Mouse (Mus musculus): ENCODE data around the gene Gm14692. TPM values are rescaled to one million over a fixed set of nuclear protein-coding genes. Genes with fewer than 3 reads are reported as not detected.
"Not testable (repeated sequence)": the region's sequence is repeated elsewhere in the genome, so short reads cannot be mapped to it uniquely, and the experiment has no call there.

The Gm14692 gene
- not detected in 2 replicates for polyA plus RNA-seq (2011; ENCODE audit: insufficient read depth, insufficient read length, low replicate concordance, missing spikeins)

DNA sequence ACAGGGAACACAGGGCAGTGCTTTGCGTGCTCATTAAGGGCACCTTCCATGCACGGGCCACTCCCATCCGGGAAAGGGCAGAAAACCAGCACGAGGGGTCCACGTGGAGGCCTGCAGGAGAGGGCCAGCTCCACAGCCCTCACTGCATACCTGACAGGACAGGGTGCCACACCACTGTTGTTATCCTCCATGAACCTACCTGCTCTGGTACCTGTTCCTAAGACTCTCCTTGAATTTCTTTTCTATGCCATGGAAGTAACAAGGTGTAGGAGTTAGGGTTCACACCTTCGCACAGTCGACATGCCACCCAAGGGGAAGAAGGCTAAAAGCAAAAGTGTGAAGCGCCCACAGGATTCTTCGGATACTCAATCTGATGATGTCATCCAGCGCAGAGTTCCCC is at the start of gene Gm14692:
TSS of gene Gm14692 (plus strand) at position 301 of the 400 bp plus-strand sequence.
- WGBS: 87% methylated on average over 5 of the region's 10 CpGs

DNA sequence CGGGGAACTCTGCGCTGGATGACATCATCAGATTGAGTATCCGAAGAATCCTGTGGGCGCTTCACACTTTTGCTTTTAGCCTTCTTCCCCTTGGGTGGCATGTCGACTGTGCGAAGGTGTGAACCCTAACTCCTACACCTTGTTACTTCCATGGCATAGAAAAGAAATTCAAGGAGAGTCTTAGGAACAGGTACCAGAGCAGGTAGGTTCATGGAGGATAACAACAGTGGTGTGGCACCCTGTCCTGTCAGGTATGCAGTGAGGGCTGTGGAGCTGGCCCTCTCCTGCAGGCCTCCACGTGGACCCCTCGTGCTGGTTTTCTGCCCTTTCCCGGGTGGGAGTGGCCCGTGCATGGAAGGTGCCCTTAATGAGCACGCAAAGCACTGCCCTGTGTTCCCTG is 2.0 kb upstream of the Gm14692 start, which contains the start of gene Gm1140:
TSS of gene Gm1140 (minus strand) at position 101 of the 400 bp plus-strand sequence.
- H3K27ac ChIP-seq (ENCODE audit: control insufficient read depth, insufficient read depth, low read depth, low read length, poor library complexity); H3K4me3 ChIP-seq (replicated peaks; ENCODE audit: control insufficient read depth, low read depth, low read length); H3K4me1 ChIP-seq (ENCODE audit: control insufficient read depth, insufficient read depth, low read length): not testable (repeated sequence)
- WGBS: 83% methylated on average over 1 of the region's 11 CpGs

More for the DNA sequence above, at the start of gene Gm14692:
- H3K4me1 ChIP-seq (ENCODE audit: control insufficient read depth, insufficient read depth, low read length); H3K27ac ChIP-seq (ENCODE audit: control insufficient read depth, insufficient read depth, low read depth, low read length, poor library complexity); H3K4me3 ChIP-seq (replicated peaks; ENCODE audit: control insufficient read depth, low read depth, low read length): not testable (repeated sequence)

Other genes starting within 250 kb of the Gm14692 start
- gene Gm1140, start 2.1 kb upstream of the Gm14692 start, polyA plus RNA-seq (2011; ENCODE audit: insufficient read depth, insufficient read length, low replicate concordance, missing spikeins): not detected in 2 replicates
- gene 4933436I01Rik, start 225.8 kb downstream of the Gm14692 start, polyA plus RNA-seq (2011; ENCODE audit: insufficient read depth, insufficient read length, low replicate concordance, missing spikeins): not detected in 2 replicates